Mouse (Mus musculus) neural tube, embryonic 11.5 days (tissue): ENCODE measurements at regions not wholly inside any gene's neighbourhood (a gene's known extent, or its start where the extent isn't known, plus 50 kb on each side); places are given as distances from the start of the nearest gene placed in this dataset.
"Not testable (repeated sequence)": the region's sequence is repeated elsewhere in the genome, so short reads cannot be mapped to it uniquely, and the experiment has no call there.

Experiments
- ATAC-seq: fragments of 200-750 bp; cut with Nextera tagmentation; 2 replicates; pipeline ENCODE4 v1.8.0; 2017; ENCODE audit warnings: moderate number of reproducible peaks, mild to moderate bottlenecking, moderate TSS enrichment, moderate library complexity; ENCODE audit not compliant: insufficient read depth, low FRiP score, low TSS enrichment
- DNase-seq: peaks from one replicate; pipeline ENCODE4 v3.0.0-alpha.2; 2015; ENCODE audit warnings: low spot score
- H3K27ac ChIP-seq: fragments of 300-500 bp; sonication (generic); 2 replicates; pipeline ENCODE4 v1.5.1; 2014; ENCODE audit warnings: low read depth, mild to moderate bottlenecking, low read length
- H3K27me3 ChIP-seq: fragments of 300-500 bp; sonication (generic); 2 replicates; pipeline ENCODE4 v1.6.1; 2014; ENCODE audit warnings: mild to moderate bottlenecking, low read length, mixed read lengths; ENCODE audit not compliant: control insufficient read depth, insufficient read depth
- H3K36me3 ChIP-seq: fragments of 300-500 bp; sonication (generic); 2 replicates; pipeline ENCODE4 v1.6.1; 2014; ENCODE audit warnings: mild to moderate bottlenecking, low read length, moderate library complexity, mixed read lengths; ENCODE audit not compliant: control insufficient read depth, insufficient read depth
- H3K4me1 ChIP-seq: fragments of 300-500 bp; sonication (generic); 2 replicates; pipeline ENCODE4 v1.6.1; 2014; ENCODE audit warnings: low read length, mixed read lengths; ENCODE audit not compliant: control insufficient read depth, insufficient read depth
- H3K4me2 ChIP-seq: fragments of 300-500 bp; sonication (generic); 2 replicates; pipeline ENCODE4 v1.6.1; 2014; ENCODE audit warnings: low read depth, mild to moderate bottlenecking, moderate library complexity
- H3K4me3 ChIP-seq: fragments of 300-500 bp; sonication (generic); 2 replicates; pipeline ENCODE4 v1.5.1; 2014; ENCODE audit warnings: low read depth, low read length
- H3K9ac ChIP-seq: fragments of 300-500 bp; sonication (generic); 2 replicates; pipeline ENCODE4 v1.6.1; 2014; ENCODE audit warnings: mild to moderate bottlenecking, low read length
- H3K9me3 ChIP-seq: fragments of 300-500 bp; sonication (generic); 2 replicates; pipeline ENCODE4 v1.6.1; 2016; ENCODE audit warnings: low read length; ENCODE audit not compliant: control insufficient read depth
- WGBS: fragments of 180-500 bp; shearing (Covaris S2); extraction: QIAGEN DNeasy Blood & Tissue Kit; methylation state at CpG from one replicate; pipeline ENCODE4 v1.1.7; 2014; 5-methylcytosine and 5-hydroxymethylcytosine counted together

- Histone ChIP-seq H3K27ac (no peak overlapping the region), H3K36me3 (no peaks in the 10 kb centered on the region), H3K4me1 (no peaks in the 10 kb centered on the region), H3K9ac (no peak overlapping the region), H3K4me2 (no peak overlapping the region), H3K9me3 (no peaks in the 10 kb centered on the region), H3K4me3 (no peak overlapping the region), H3K27me3 (no peaks in the 10 kb centered on the region)
- DNase-seq (no peak), ATAC-seq (no peak)
- WGBS, result 90% methylated on average over 1 of the region's 1 CpGs
Measured at GRCm38 (mm10) chr3:113105979-113106378, 152.7 kb downstream of the Amy2a5 start.

GRCm38 (mm10) chr3:113090850-113091249, 167.8 kb downstream of the Amy2a5 start:
- H3K27ac ChIP-seq, ATAC-seq, H3K36me3 ChIP-seq, DNase-seq, H3K9ac ChIP-seq, H3K4me3 ChIP-seq, H3K27me3 ChIP-seq, H3K9me3 ChIP-seq, H3K4me1 ChIP-seq, H3K4me2 ChIP-seq: not testable (repeated sequence)
- WGBS, result 78% methylated on average over 20 of the region's 21 CpGs

GRCm38 (mm10) chr3:113080704-113081103, 177.9 kb downstream of the Amy2a5 start:
- no peak overlapping the region for H3K4me3 ChIP-seq
- WGBS, result 0% methylated on average over 1 of the region's 1 CpGs
- ATAC-seq, result 0 out of 2 replicates have a peak, but pooled peaks have one; percentile 11
- peak; percentile 63 for DNase-seq
- no peaks in the 10 kb centered on the region for H3K27me3 ChIP-seq
- no peak overlapping the region for H3K4me2 ChIP-seq
- H3K9ac ChIP-seq, result no peak overlapping the region
- H3K4me1 ChIP-seq, result no peaks in the 10 kb centered on the region
- H3K36me3 ChIP-seq, result no peaks in the 10 kb centered on the region
- H3K9me3 ChIP-seq, result no peaks in the 10 kb centered on the region
- no peak overlapping the region for H3K27ac ChIP-seq
